Mouse (Mus musculus): Measurements from ENCODE around the gene Hoxa3.

Gene Hoxa3

GRCm38 (mm10) chr6:52180726-52181125, 32.4 kb downstream of the Hoxa3 start:
- no peak for DNase-seq

GRCm38 (mm10) chr6:52180213-52180710, 32.9 kb downstream of the Hoxa3 start:
- no peak for DNase-seq

- DNase-seq = no peak
Measured at GRCm38 (mm10) chr6:52179690-52180089, 33.4 kb downstream of the Hoxa3 start.

- no peak for DNase-seq
Measured at GRCm38 (mm10) chr6:52178918-52179665, 34.0 kb downstream of the Hoxa3 start.

- DNase-seq = no peak
Measured at GRCm38 (mm10) chr6:52177806-52178205, 35.3 kb downstream of the Hoxa3 start.

GRCm38 (mm10) chr6:52177061-52177735, 35.9 kb downstream of the Hoxa3 start, which contains the start of gene 5730596B20Rik:
Gene 5730596B20Rik, plus strand, starts transcription at chr6:52177498.
- peak; percentile 85 for DNase-seq

- DNase-seq = peak; percentile 21
Measured at GRCm38 (mm10) chr6:52176391-52176790, 36.7 kb downstream of the Hoxa3 start.

- DNase-seq = peak; percentile 24
Measured at GRCm38 (mm10) chr6:52175864-52176263, 37.3 kb downstream of the Hoxa3 start.

- peak; percentile 50 for DNase-seq
Measured at GRCm38 (mm10) chr6:52174968-52175751, 38.0 kb downstream of the Hoxa3 start.

GRCm38 (mm10) chr6:52173648-52174047, 39.5 kb downstream of the Hoxa3 start:
- DNase-seq = no peak

GRCm38 (mm10) chr6:52172501-52172900, 40.6 kb downstream of the Hoxa3 start:
- DNase-seq = peak; percentile 94

- peak; percentile 59 for DNase-seq
Measured at GRCm38 (mm10) chr6:52171938-52172337, 41.2 kb downstream of the Hoxa3 start.

GRCm38 (mm10) chr6:52171331-52171730, 41.8 kb downstream of the Hoxa3 start:
- no peak for DNase-seq

GRCm38 (mm10) chr6:52170898-52171223, 42.3 kb downstream of the Hoxa3 start:
- no peak for DNase-seq

- peak; percentile 44 for DNase-seq
Measured at GRCm38 (mm10) chr6:52170166-52170897, 42.8 kb downstream of the Hoxa3 start.

GRCm38 (mm10) chr6:52169499-52170165, 43.5 kb downstream of the Hoxa3 start:
- DNase-seq = no peak

GRCm38 (mm10) chr6:52168191-52169055, 44.7 kb downstream of the Hoxa3 start:
- no peak for DNase-seq

GRCm38 (mm10) chr6:52167736-52168161, 45.4 kb downstream of the Hoxa3 start:
- no peak for DNase-seq

GRCm38 (mm10) chr6:52167176-52167575, 46.0 kb downstream of the Hoxa3 start:
- no peak for DNase-seq

GRCm38 (mm10) chr6:52166431-52167077, 46.6 kb downstream of the Hoxa3 start:
- DNase-seq = no peak
